24 mouse cellular contexts compared by ENCODE assay signal in genomic region chr7:35606816-35607215, GRCm38 (mm10). TPM values are rescaled to one million over a fixed set of nuclear protein-coding genes. Genes with fewer than 3 reads are reported as not detected.
"Had no signal": no experiment of that assay in that cellular context is flagged by ENCODE, and none has a peak within 500 bp of the region (broad histone marks: within the 10 kb centered on the region; RNA-seq: fewer than 3 reads in every experiment).

No protein-coding gene starts in this region.

- H3K27me3 ChIP-seq: limb, embryonic 13.5 days; liver, embryonic 13.5 days; midbrain, embryonic 13.5 days; neural tube, embryonic 13.5 days; stomach, embryonic 15.5 days had no signal

- DNase-seq: kidney, adult 18-20 months; kidney, adult 9 months; kidney, postnatal 14 days; layer of hippocampus, adult 9-11 months; liver; liver, embryonic 13.5 days; lung, embryonic 14.5 days; lung, postnatal 36 days; retina, postnatal 1 day; right cerebral cortex, postnatal 25 days; spleen, adult 18-20 months; thymus, postnatal 4 days had no signal

- H3K9ac ChIP-seq: limb, embryonic 13.5 days; liver, embryonic 13.5 days; lung, embryonic 14.5 days; midbrain, embryonic 13.5 days; neural tube, embryonic 13.5 days; stomach, embryonic 15.5 days had no signal

- ATAC-seq: lung, postnatal 0 days; midbrain, embryonic 13.5 days; midbrain, embryonic 16.5 days had no signal

- H3K4me1 ChIP-seq: limb, embryonic 10.5 days; limb, embryonic 13.5 days; liver, embryonic 13.5 days; midbrain, embryonic 10.5 days; midbrain, embryonic 13.5 days; neural tube, embryonic 13.5 days; stomach, embryonic 15.5 days had no signal

- H3K27ac ChIP-seq: layer of hippocampus, adult 2 months; limb, embryonic 10.5 days; limb, embryonic 13.5 days; liver, embryonic 13.5 days; midbrain, embryonic 10.5 days; midbrain, embryonic 13.5 days; neural tube, embryonic 13.5 days; stomach, embryonic 15.5 days had no signal

- H3K4me3 ChIP-seq: layer of hippocampus, adult 2 months; limb, embryonic 10.5 days; limb, embryonic 13.5 days; liver, embryonic 13.5 days; midbrain, embryonic 10.5 days; midbrain, embryonic 13.5 days; myocyte; neural tube, embryonic 13.5 days; stomach, embryonic 15.5 days had no signal

- H3K9me3 ChIP-seq: limb, embryonic 10.5 days; limb, embryonic 13.5 days; liver, embryonic 13.5 days; neural tube, embryonic 13.5 days; stomach, embryonic 15.5 days had no signal

- H3K4me2 ChIP-seq: limb, embryonic 13.5 days; liver, embryonic 13.5 days; lung, embryonic 14.5 days; midbrain, embryonic 13.5 days; neural tube, embryonic 13.5 days; stomach, embryonic 15.5 days had no signal

RNA-seq across cellular contexts. Expression of gene Rgs9bp, which starts 21.4 kb away (rescaled TPM):
- total RNA-seq: monocyte, adult 5-6 weeks; neutrophil, adult 5-6 weeks had no signal
- polyA plus RNA-seq: myocyte had no signal
